Mouse (Mus musculus) CH12.LX (cell line): ENCODE measurements around the gene Car8. TPM values are rescaled to one million over a fixed set of nuclear protein-coding genes. Genes with fewer than 3 reads are reported as not detected.
"Not testable (repeated sequence)": the region's sequence is repeated elsewhere in the genome, so short reads cannot be mapped to it uniquely, and the experiment has no call there.

ENCODE experiments used
- DNase-seq: peaks from one replicate; pipeline ENCODE4 v3.0.0-alpha.2; 2013; ENCODE audit errors: extremely low read depth
- H3K27ac ChIP-seq: 2 replicates; pipeline ENCODE4 v1.5.1; 2012; ENCODE audit warnings: low read depth, mild to moderate bottlenecking, control low read depth, moderate library complexity; ENCODE audit not compliant: insufficient read depth
- H3K27me3 ChIP-seq: replicated peaks from 2 replicates; pipeline ENCODE3; 2012; ENCODE audit warnings: inconsistent platforms
- H3K36me3 ChIP-seq, 2 experiments: replicated peaks in 1 of 2; 2 replicates each; pipeline versions ENCODE3 to v1.6.1; 2012; ENCODE audit warnings: inconsistent platforms in 1 of 2, low read length in 1 of 2, mild to moderate bottlenecking in 1 of 2, mixed read lengths in 1 of 2, moderate library complexity in 1 of 2; ENCODE audit not compliant: control insufficient read depth in 1 of 2, insufficient read depth in 1 of 2
- H3K4me1 ChIP-seq, 2 experiments: 2 replicates each; pipeline ENCODE4 v1.6.1; 2012; ENCODE audit warnings: inconsistent platforms in 1 of 2, moderate library complexity in 1 of 2; ENCODE audit not compliant: insufficient read depth in 2 of 2, control insufficient read depth in 1 of 2
- H3K4me2 ChIP-seq: 2 replicates; pipeline ENCODE4 v1.6.1; 2012; ENCODE audit warnings: low read depth, mild to moderate bottlenecking, control low read depth; ENCODE audit not compliant: poor library complexity, insufficient read depth, severe bottlenecking
- H3K4me3 ChIP-seq, 3 experiments: fragments of 150-350 bp in 1 of 3; sonication (generic) in 1 of 3; replicated peaks in 1 of 3; 2 replicates each; pipeline versions ENCODE3 to v1.5.1; 2011 to 2012; ENCODE audit warnings: low read depth in 2 of 3, low read length in 2 of 3, mild to moderate bottlenecking in 2 of 3, moderate library complexity in 2 of 3, control low read depth in 1 of 3, improper control_type of control experiment in 1 of 3, inconsistent platforms in 1 of 3, mixed read lengths in 1 of 3; ENCODE audit not compliant: poor library complexity in 1 of 3
- H3K79me2 ChIP-seq: replicated peaks from 2 replicates; pipeline ENCODE4 v1.6.1; 2012; ENCODE audit warnings: mild to moderate bottlenecking, moderate library complexity; ENCODE audit not compliant: control insufficient read depth, poor library complexity, insufficient read depth, severe bottlenecking; ENCODE audit errors: extremely low read depth
- H3K9ac ChIP-seq: 2 replicates; pipeline ENCODE4 v1.6.1; 2012; ENCODE audit warnings: low read depth, mild to moderate bottlenecking, control low read depth, moderate library complexity; ENCODE audit not compliant: insufficient read depth
- H3K9me3 ChIP-seq: replicated peaks from 2 replicates; pipeline ENCODE3; 2012; ENCODE audit warnings: low read length, inconsistent platforms, mixed read lengths
- BHLHE40 ChIP-seq: IDR thresholded peaks from 2 replicates; pipeline ENCODE4 v1.6.1; 2011; ENCODE audit warnings: mild to moderate bottlenecking, low read depth, low read length, improper control_type of control experiment
- E2F4 ChIP-seq: IDR thresholded peaks from 2 replicates; pipeline ENCODE4 v1.6.1; 2011; ENCODE audit warnings: low read depth, low read length, improper control_type of control experiment; ENCODE audit not compliant: insufficient replicate concordance
- ELF1 ChIP-seq: IDR thresholded peaks from 2 replicates; pipeline ENCODE4 v1.6.1; 2014; ENCODE audit warnings: low read depth, mild to moderate bottlenecking, inconsistent platforms, low read length, improper control_type of control experiment
- EP300 ChIP-seq: IDR thresholded peaks from 2 replicates; pipeline ENCODE4 v1.6.1; 2011; ENCODE audit warnings: low read length, improper control_type of control experiment
- GABPA ChIP-seq: IDR thresholded peaks from 2 replicates; pipeline ENCODE4 v1.6.1; 2012; ENCODE audit warnings: low read depth, low read length, improper control_type of control experiment, inconsistent platforms; ENCODE audit not compliant: insufficient replicate concordance
- MAX ChIP-seq: IDR thresholded peaks from 2 replicates; pipeline ENCODE4 v1.6.1; 2011; ENCODE audit warnings: low read length, improper control_type of control experiment
- PAX5 ChIP-seq: IDR thresholded peaks from 2 replicates; pipeline ENCODE4 v1.6.1; 2012; ENCODE audit warnings: low read length, inconsistent platforms, mixed read lengths
- SIN3A ChIP-seq: IDR thresholded peaks from 2 replicates; pipeline ENCODE4 v1.6.1; 2012; ENCODE audit warnings: low read length, improper control_type of control experiment, inconsistent platforms
- ZKSCAN1 ChIP-seq: IDR thresholded peaks from 2 replicates; pipeline ENCODE4 v1.6.1; 2012; ENCODE audit warnings: low read depth, inconsistent platforms, low read length, improper control_type of control experiment, borderline replicate concordance
- ZMIZ1 ChIP-seq: IDR thresholded peaks from 2 replicates; pipeline ENCODE4 v1.6.1; 2012; ENCODE audit warnings: low read depth, mild to moderate bottlenecking, inconsistent platforms, low read length, improper control_type of control experiment
- dilution Hi-C: fragments of 300-500 bp; cut with MboI; formaldehyde crosslinking; loops from 2 replicates; pipeline ENCODE4 v1.14.3; 2020; ENCODE audit warnings: low sequenced_read_pairs; ENCODE audit not compliant: extremely low pct_unique_long_range_greater_than_20kb, extremely low pct_ligation_motif_present
- in situ Hi-C: fragments of 300-500 bp; cut with MboI; formaldehyde crosslinking; loops from 3 replicates; pipeline ENCODE4 v1.14.3; 2019; ENCODE audit warnings: low sequenced_read_pairs, low pct_ligation_motif_present, low pct_unique_long_range_greater_than_20kb, mixed read lengths
- polyA plus RNA-seq: library from polyadenylated mRNA; unstranded; fragments of >175 nt; gene quantifications from 2 replicates; pipeline ENCODE4 v1.2.1, GENCODE M21; 2012; ENCODE audit warnings: low read depth; ENCODE audit not compliant: insufficient read length
- total RNA-seq, 2 experiments: library from RNA; depleted of rRNA; stranded (reverse); fragments of 300-350 nt in 1 of 2; fragments of >200 nt in 1 of 2; gene quantifications; 2 replicates each; pipeline ENCODE4 v1.2.3; 2012 to 2014

Gene Car8
- total and polyA plus RNA-seq, 3 experiments, result not detected

DNA sequence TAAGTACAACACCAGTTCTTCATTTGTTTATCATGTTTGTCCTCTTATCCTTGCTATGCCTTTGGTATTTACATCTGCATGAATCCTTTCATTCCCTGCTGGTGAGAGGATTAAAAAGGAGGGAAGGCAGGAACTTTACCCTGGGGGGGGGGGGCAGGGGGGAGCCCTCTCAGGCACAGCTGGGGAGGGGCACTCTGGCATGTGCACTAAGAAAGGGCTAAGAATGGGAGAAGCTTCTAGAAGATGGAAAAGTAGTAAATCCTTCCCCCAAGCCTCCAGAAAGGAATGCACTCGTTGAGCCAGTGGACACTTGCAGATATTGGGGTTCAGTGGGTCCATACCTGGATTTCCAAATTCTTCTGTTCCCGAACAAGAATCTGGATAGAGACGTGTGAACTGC lies 141.2 kb downstream of the Car8 start:
- Histone ChIP-seq H3K4me1 (peaks cover 0 to 6% of the 10 kb centered on the region in 2 experiments; a peak in 1 of 4 replicates), H3K27ac (no peak overlapping the region), H3K27me3 (no peaks in the 10 kb centered on the region), H3K79me2 (no peaks in the 10 kb centered on the region), H3K4me3 (no peak overlapping the region), H3K4me2 (no peak overlapping the region), H3K9me3 (no peaks in the 10 kb centered on the region), H3K36me3 (no peaks in the 10 kb centered on the region), H3K9ac (no peak overlapping the region)
- dilution Hi-C loops (no loop called here), in situ Hi-C loops (no loop called here)
- no peak for TF ChIP-seq E2F4
- no peak for TF ChIP-seq ELF1
- TF ChIP-seq BHLHE40, result no peak
- TF ChIP-seq ZKSCAN1, result no peak
- no peak for TF ChIP-seq PAX5
- TF ChIP-seq EP300, result no peak
- TF ChIP-seq SIN3A, result no peak
- no peak for TF ChIP-seq ZMIZ1
- TF ChIP-seq GABPA, result no peak
- TF ChIP-seq MAX, result no peak
- DNase-seq, result no peak

DNA sequence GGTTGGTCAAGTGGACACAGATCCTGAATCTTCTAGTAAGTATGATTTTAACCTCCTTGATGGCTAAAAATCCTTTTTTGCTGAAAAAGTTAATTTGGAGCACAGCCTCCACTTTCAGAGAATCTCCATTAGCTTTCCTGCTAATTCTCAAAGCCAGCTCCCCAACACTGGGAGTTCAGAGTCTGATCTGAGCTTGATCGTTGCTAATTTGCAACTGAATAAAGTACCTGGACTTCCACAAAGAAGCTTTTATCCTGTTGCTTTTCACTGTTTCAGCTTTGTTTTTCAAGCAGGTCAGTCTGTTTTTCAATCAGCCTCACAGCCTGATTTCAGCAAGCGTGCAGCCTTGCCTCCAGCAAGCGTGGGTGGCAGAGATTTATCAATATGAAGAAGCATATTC lies 145.3 kb downstream of the Car8 start:
- H3K4me1 ChIP-seq, DNase-seq, H3K4me2 ChIP-seq, H3K4me3 ChIP-seq, H3K9ac ChIP-seq, H3K9me3 ChIP-seq, H3K36me3 ChIP-seq, H3K79me2 ChIP-seq, H3K27ac ChIP-seq, H3K27me3 ChIP-seq, dilution Hi-C loops, in situ Hi-C loops: not testable (repeated sequence)
